Mouse (Mus musculus) hindbrain, postnatal 0 days (tissue): ENCODE results near the gene Hoxa3. TPM values are rescaled to one million over a fixed set of nuclear protein-coding genes. Genes with fewer than 3 reads are reported as not detected.

Source experiments
- ATAC-seq: fragments of 200-750 bp; cut with Nextera tagmentation; 2 replicates; pipeline ENCODE4 v1.8.0; 2017; ENCODE audit warnings: mild to moderate bottlenecking, moderate TSS enrichment, moderate library complexity
- DNase-seq: peaks from one replicate; pipeline ENCODE4 v3.0.0-alpha.2; 2015; ENCODE audit warnings: low spot score
- H3K27ac ChIP-seq: fragments of 300-500 bp; sonication (generic); 2 replicates; pipeline ENCODE4 v1.5.1; 2014; ENCODE audit warnings: mild to moderate bottlenecking
- H3K27me3 ChIP-seq: fragments of 300-500 bp; sonication (generic); 2 replicates; pipeline ENCODE4 v1.6.1; 2014; ENCODE audit warnings: low read length, mixed read lengths; ENCODE audit not compliant: insufficient read depth
- H3K36me3 ChIP-seq: fragments of 300-500 bp; sonication (generic); 2 replicates; pipeline ENCODE4 v1.6.1; 2014; ENCODE audit warnings: low read length, mixed read lengths; ENCODE audit not compliant: insufficient read depth
- H3K4me1 ChIP-seq: fragments of 300-500 bp; sonication (generic); 2 replicates; pipeline ENCODE4 v1.6.1; 2014; ENCODE audit warnings: antibody characterized with exemption, low read length, mixed read lengths; ENCODE audit not compliant: insufficient read depth
- H3K4me2 ChIP-seq: fragments of 300-500 bp; sonication (generic); 2 replicates; pipeline ENCODE4 v1.6.1; 2014; ENCODE audit warnings: low read depth, mild to moderate bottlenecking, low read length, moderate library complexity, mixed read lengths
- H3K4me3 ChIP-seq: fragments of 300-500 bp; sonication (generic); 2 replicates; pipeline ENCODE4 v1.5.1; 2014; ENCODE audit warnings: low read length
- H3K9ac ChIP-seq: fragments of 300-500 bp; sonication (generic); replicated peaks from 2 replicates; pipeline ENCODE4 v1.6.1; 2014; ENCODE audit warnings: mild to moderate bottlenecking, low read length, moderate library complexity, mixed read lengths
- H3K9me3 ChIP-seq: fragments of 300-500 bp; sonication (generic); 2 replicates; pipeline ENCODE4 v1.6.1; 2016; ENCODE audit warnings: low read length, mixed read lengths
- CTCF ChIP-seq: IDR thresholded peaks from 2 replicates; pipeline ENCODE4 v1.5.1; 2016; ENCODE audit warnings: antibody characterized with exemption, control low read depth, low read depth
- WGBS: fragments of 180-500 bp; shearing (Covaris S2); extraction: QIAGEN DNeasy Blood & Tissue Kit; methylation state at CpG from one replicate; pipeline ENCODE4 v1.1.7; 2014; 5-methylcytosine and 5-hydroxymethylcytosine counted together
- polyA plus RNA-seq: library from polyadenylated mRNA; unstranded; fragments of >200 nt; fragmentation: Nextera tagmentation; extraction: Ambion mirVana; gene quantifications from 2 replicates; pipeline ENCODE4 v1.2.1, GENCODE M21; 2015
- total RNA-seq: library from RNA; depleted of rRNA; stranded (reverse); fragments of >200 nt; gene quantifications from 2 replicates; pipeline ENCODE4 v1.2.3, GENCODE M21; 2014

Hoxa3 gene
- total and polyA plus RNA-seq, 2 experiments from 2014 or later, result 7.9 to 9.8 TPM

GRCm38 (mm10) chr6:52232568-52232965 is 19.4 kb upstream of the Hoxa3 start:
- Histone ChIP-seq H3K27me3 (peaks cover 94% of the 10 kb centered on the region), H3K4me2 (no peak overlapping the region), H3K9ac (no peak overlapping the region), H3K27ac (no peak overlapping the region), H3K4me3 (no peak overlapping the region), H3K9me3 (no peaks in the 10 kb centered on the region), H3K4me1 (no peaks in the 10 kb centered on the region), H3K36me3 (no peaks in the 10 kb centered on the region)
- no peak for DNase-seq
- TF ChIP-seq CTCF, result no peak
- no peak for ATAC-seq
- WGBS, result 1% methylated on average over 18 of the region's 18 CpGs

- Histone ChIP-seq H3K4me3 (no peak overlapping the region), H3K27me3 (peaks cover 94% of the 10 kb centered on the region), H3K4me2 (no peak overlapping the region), H3K9me3 (no peaks in the 10 kb centered on the region), H3K9ac (no peak overlapping the region), H3K27ac (no peak overlapping the region), H3K4me1 (no peaks in the 10 kb centered on the region), H3K36me3 (no peaks in the 10 kb centered on the region)
- ATAC-seq (no peak), DNase-seq (no peak)
- no peak for TF ChIP-seq CTCF
- WGBS, result 1% methylated on average over 18 of the region's 18 CpGs
Observed at GRCm38 (mm10) chr6:52231885-52232567, 18.9 kb upstream of the Hoxa3 start.

GRCm38 (mm10) chr6:52230516-52231165 is 17.5 kb upstream of the Hoxa3 start, which contains the start of gene Hoxa9:
Gene Hoxa9, minus strand, starts transcription at chr6:52231089.
- H3K4me1 ChIP-seq, result no peaks in the 10 kb centered on the region
- no peak within 1 kb of the TSS for H3K4me3 ChIP-seq
- no peaks in the 10 kb centered on the region for H3K36me3 ChIP-seq
- under 1% methylated on average over 23 of the region's 36 CpGs for WGBS
- H3K27me3 ChIP-seq, result peaks cover 94% of the 10 kb centered on the region
- H3K4me2 ChIP-seq, result no peak within 1 kb of the TSS
- DNase-seq (no peak), ATAC-seq (no peak)
- no peak for TF ChIP-seq CTCF
- H3K27ac ChIP-seq, result no peak within 1 kb of the TSS
- H3K9ac ChIP-seq, result no peak within 1 kb of the TSS
- H3K9me3 ChIP-seq, result no peaks in the 10 kb centered on the region

GRCm38 (mm10) chr6:52229558-52230416 is 16.7 kb upstream of the Hoxa3 start:
- Histone ChIP-seq H3K9me3 (no peaks in the 10 kb centered on the region), H3K4me1 (no peaks in the 10 kb centered on the region), H3K4me2 (no peak overlapping the region), H3K27ac (no peak overlapping the region), H3K9ac (no peak overlapping the region), H3K27me3 (peaks cover 94% of the 10 kb centered on the region), H3K36me3 (no peaks in the 10 kb centered on the region), H3K4me3 (no peak overlapping the region)
- 1% methylated on average over 44 of the region's 44 CpGs for WGBS
- ATAC-seq (no peak), DNase-seq (no peak)
- TF ChIP-seq CTCF, result no peak; the same call in 1 of the 2 replicates

GRCm38 (mm10) chr6:52228475-52229465 is 15.6 kb upstream of the Hoxa3 start:
- Histone ChIP-seq H3K36me3 (no peaks in the 10 kb centered on the region), H3K4me3 (no peak overlapping the region), H3K27me3 (peaks cover 94% of the 10 kb centered on the region), H3K9ac (no peak overlapping the region), H3K27ac (no peak overlapping the region), H3K9me3 (no peaks in the 10 kb centered on the region), H3K4me1 (no peaks in the 10 kb centered on the region), H3K4me2 (no peak overlapping the region)
- no peak; the same call in 1 of the 2 replicates for TF ChIP-seq CTCF
- ATAC-seq, result no peak
- 2% methylated on average over 38 of the region's 38 CpGs for WGBS
- no peak for DNase-seq
